Mouse (Mus musculus): ENCODE results near the gene Ret.

GRCm38 (mm10) chr6:118153091-118153490, 44.4 kb downstream of the Ret start:
- TF ChIP-seq CTCF (conservative IDR thresholded peaks at IDR 0.05; ENCODE audit: low read length), result no peak
- no peak for TF ChIP-seq NANOG (IDR thresholded peaks at IDR 0.05; ENCODE audit: borderline replicate concordance, low read length)
- no peak for TF ChIP-seq POU5F1 (IDR thresholded peaks at IDR 0.05; ENCODE audit: borderline replicate concordance, low read length)

All from E14TG2a.4 (cell line).